Mouse (Mus musculus) heart, adult 2 months (tissue): Measurements from ENCODE around the gene Nim1k. TPM values are rescaled to one million over a fixed set of nuclear protein-coding genes. Genes with fewer than 3 reads are reported as not detected.

Experiments
- DNase-seq, 2 experiments: peaks; one replicate each; pipeline ENCODE4 v3.0.0; 2021
- H3K27ac ChIP-seq: fragments of 200-600 bp; 2 replicates; pipeline ENCODE4 v1.8.1; 2022
- H3K27me3 ChIP-seq: fragments of 200-500 bp; 2 replicates; pipeline ENCODE4 v1.6.1; 2012; ENCODE audit warnings: mild to moderate bottlenecking, low read length, inconsistent platforms, mixed read lengths; ENCODE audit not compliant: control insufficient read depth, insufficient read depth
- H3K36me3 ChIP-seq: fragments of 200-500 bp; 2 replicates; pipeline ENCODE4 v1.6.1; 2012; ENCODE audit warnings: low read length, inconsistent platforms; ENCODE audit not compliant: control insufficient read depth, insufficient read depth
- H3K4me1 ChIP-seq: fragments of 200-500 bp; 2 replicates; pipeline ENCODE4 v1.6.1; 2011; ENCODE audit warnings: low read length; ENCODE audit not compliant: control insufficient read depth, insufficient read depth
- H3K4me3 ChIP-seq: fragments of 200-600 bp; 2 replicates; pipeline ENCODE4 v1.8.1; 2022
- H3K79me2 ChIP-seq: fragments of 200-500 bp; replicated peaks from 2 replicates; pipeline ENCODE4 v1.6.1; 2012; ENCODE audit warnings: mild to moderate bottlenecking, inconsistent platforms, low read length, moderate library complexity, mixed read lengths; ENCODE audit not compliant: control insufficient read depth, insufficient read depth
- H3K9ac ChIP-seq: fragments of 200-500 bp; 2 replicates; pipeline ENCODE4 v1.6.1; 2012; ENCODE audit warnings: low read depth, mild to moderate bottlenecking, control low read depth, inconsistent platforms, low read length, mixed read lengths
- CTCF ChIP-seq: fragments of 200-600 bp; IDR thresholded peaks from 2 replicates; pipeline ENCODE4 v1.8.1; 2022; ENCODE audit warnings: antibody characterized with exemption, mild to moderate bottlenecking, moderate library complexity
- EP300 ChIP-seq: fragments of 200-500 bp; IDR thresholded peaks from 2 replicates; pipeline ENCODE4 v1.6.1; 2011; ENCODE audit warnings: low read depth, low read length, control low read depth; ENCODE audit not compliant: insufficient read depth
- POLR2A ChIP-seq: fragments of 200-500 bp; IDR thresholded peaks from 2 replicates; pipeline ENCODE4 v1.6.1; 2011; ENCODE audit warnings: mild to moderate bottlenecking, low read depth, low read length, control low read depth; ENCODE audit not compliant: insufficient read depth
- WGBS: fragments of 180-500 bp; shearing (Covaris S2); methylation state at CpG from one replicate; pipeline ENCODE4 v1.1.7; 2018; 5-methylcytosine and 5-hydroxymethylcytosine counted together
- intact Hi-C: fragments of 180-260 bp; cut with DNase I; formaldehyde crosslinking; loops from one replicate; pipeline ENCODE4 v1.15.1; 2025
- polyA plus RNA-seq: library from polyadenylated mRNA; depleted of rRNA; stranded (reverse); fragments of >200 nt; gene quantifications from 2 replicates; pipeline ENCODE4 v1.2.3, GENCODE M21; 2012
- total RNA-seq, 2 experiments: library from RNA; stranded (reverse); gene quantifications; 2 replicates each; pipeline ENCODE4 v1.2.3; 2021

Nim1k gene
- total and polyA plus RNA-seq, 3 experiments, result 0.64 to 1.8 (median 1.2) TPM

- no peaks in the 10 kb centered on the region for H3K27me3 ChIP-seq
- no peak overlapping the region for H3K27ac ChIP-seq
- 80% methylated on average over 7 of the region's 7 CpGs for WGBS
- H3K36me3 ChIP-seq, result no peaks in the 10 kb centered on the region
- intact Hi-C loops, result loop anchor here (2.0 kb wide), 1 partner anchor 84 kb away; no protein-coding TSS in a partner anchor
- H3K9ac ChIP-seq, result no peak overlapping the region
- H3K4me3 ChIP-seq, result no peak overlapping the region
- no peak for DNase-seq
- no peaks in the 10 kb centered on the region for H3K79me2 ChIP-seq
- H3K4me1 ChIP-seq, result no peaks in the 10 kb centered on the region; the same call in 1 of the 2 replicates
- TF ChIP-seq CTCF (peak; percentile 57), EP300 (no peak)
Observed at GRCm38 (mm10) chr13:119724541-119724940, 31.1 kb downstream of the Nim1k start.

GRCm38 (mm10) chr13:119723368-119723767 is 32.3 kb downstream of the Nim1k start:
- TF ChIP-seq CTCF, result no peak
- TF ChIP-seq POLR2A, result no peak
- no peak for TF ChIP-seq EP300
- H3K36me3 ChIP-seq, result no peaks in the 10 kb centered on the region
- no peak overlapping the region for H3K27ac ChIP-seq
- H3K79me2 ChIP-seq, result no peaks in the 10 kb centered on the region
- no peaks in the 10 kb centered on the region for H3K27me3 ChIP-seq
- H3K9ac ChIP-seq, result no peak overlapping the region
- no peak for DNase-seq
- H3K4me1 ChIP-seq, result no peaks in the 10 kb centered on the region; the same call in 1 of the 2 replicates
- 51% methylated on average over 5 of the region's 5 CpGs for WGBS
- intact Hi-C loops, result no loop called here
- no peak overlapping the region for H3K4me3 ChIP-seq

GRCm38 (mm10) chr13:119722447-119722846 is 33.2 kb downstream of the Nim1k start:
- no peaks in the 10 kb centered on the region for H3K36me3 ChIP-seq
- intact Hi-C loops, result no loop called here
- no peak overlapping the region for H3K27ac ChIP-seq
- H3K79me2 ChIP-seq, result no peaks in the 10 kb centered on the region
- WGBS, result 83% methylated on average over 3 of the region's 3 CpGs
- TF ChIP-seq EP300 (no peak), CTCF (no peak), POLR2A (no peak)
- no peak overlapping the region for H3K9ac ChIP-seq
- no peaks in the 10 kb centered on the region for H3K27me3 ChIP-seq
- no peaks in the 10 kb centered on the region; the same call in 1 of the 2 replicates for H3K4me1 ChIP-seq
- no peak overlapping the region for H3K4me3 ChIP-seq
- DNase-seq, result no peak

- Histone ChIP-seq H3K4me1 (no peaks in the 10 kb centered on the region), H3K27ac (no peak overlapping the region), H3K27me3 (no peaks in the 10 kb centered on the region), H3K79me2 (no peaks in the 10 kb centered on the region), H3K9ac (no peak overlapping the region), H3K4me3 (no peak overlapping the region), H3K36me3 (no peaks in the 10 kb centered on the region)
- DNase-seq, result no peak
- WGBS, result 80% methylated on average over 2 of the region's 2 CpGs
- intact Hi-C loops, result no loop called here
- no peak for TF ChIP-seq EP300
- no peak for TF ChIP-seq POLR2A
- TF ChIP-seq CTCF, result no peak
Observed at GRCm38 (mm10) chr13:119716105-119716504, 39.6 kb downstream of the Nim1k start.

- Histone ChIP-seq H3K27me3 (no peaks in the 10 kb centered on the region), H3K4me1 (no peaks in the 10 kb centered on the region), H3K4me3 (no peak overlapping the region), H3K27ac (no peak overlapping the region), H3K36me3 (peaks cover 4% of the 10 kb centered on the region; the same call in 1 of the 2 replicates), H3K9ac (no peak overlapping the region), H3K79me2 (no peaks in the 10 kb centered on the region)
- no peak for DNase-seq
- TF ChIP-seq CTCF (no peak), EP300 (no peak), POLR2A (no peak)
- intact Hi-C loops, result no loop called here
- 47% methylated on average over 9 of the region's 9 CpGs for WGBS
Observed at GRCm38 (mm10) chr13:119713821-119714220, 41.9 kb downstream of the Nim1k start.

- 68% methylated on average over 8 of the region's 8 CpGs for WGBS
- TF ChIP-seq EP300 (no peak), CTCF (no peak), POLR2A (no peak)
Observed at GRCm38 (mm10) chr13:119713107-119713787, 42.4 kb downstream of the Nim1k start.

More at GRCm38 (mm10) chr13:119713107-119713787, 42.4 kb downstream of the Nim1k start:
- no peaks in the 10 kb centered on the region for H3K27me3 ChIP-seq
- H3K4me1 ChIP-seq, result no peaks in the 10 kb centered on the region
- peaks cover 4% of the 10 kb centered on the region; the same call in 1 of the 2 replicates for H3K36me3 ChIP-seq
- no peak overlapping the region for H3K9ac ChIP-seq
- DNase-seq, result no peak
- no peaks in the 10 kb centered on the region for H3K79me2 ChIP-seq
- H3K4me3 ChIP-seq, result no peak overlapping the region
- intact Hi-C loops, result no loop called here
- no peak overlapping the region for H3K27ac ChIP-seq
